Mouse (Mus musculus) olfactory bulb, adult 2 months (tissue): ENCODE measurements around the gene Mrpl39.

Source experiments
- CTCF ChIP-seq: fragments of 200-500 bp; IDR thresholded peaks from 2 replicates; pipeline ENCODE4 v1.5.1; 2012; ENCODE audit warnings: low read depth, mild to moderate bottlenecking, low read length, moderate library complexity; ENCODE audit not compliant: insufficient read depth
- POLR2A ChIP-seq: fragments of 200-500 bp; IDR thresholded peaks from 2 replicates; pipeline ENCODE4 v1.6.1; 2012; ENCODE audit warnings: mild to moderate bottlenecking, low read depth, low read length, moderate library complexity; ENCODE audit not compliant: insufficient read depth

- TF ChIP-seq CTCF (no peak), POLR2A (no peak)
These were observed 58.2 kb downstream of the Mrpl39 start for GRCm38 (mm10) chr16:84677292-84677691.
